Mouse (Mus musculus) skeletal muscle tissue, adult 2 months (tissue): ENCODE measurements around the gene Xylt1.
A peak's percentile ranks its signal among the peaks of the same experiment; 100 is the strongest.

Source experiments
- DNase-seq: peaks from one replicate; pipeline ENCODE4 v3.0.0-alpha.2; 2012; ENCODE audit warnings: low read depth, low spot score

Gene Xylt1

DNA sequence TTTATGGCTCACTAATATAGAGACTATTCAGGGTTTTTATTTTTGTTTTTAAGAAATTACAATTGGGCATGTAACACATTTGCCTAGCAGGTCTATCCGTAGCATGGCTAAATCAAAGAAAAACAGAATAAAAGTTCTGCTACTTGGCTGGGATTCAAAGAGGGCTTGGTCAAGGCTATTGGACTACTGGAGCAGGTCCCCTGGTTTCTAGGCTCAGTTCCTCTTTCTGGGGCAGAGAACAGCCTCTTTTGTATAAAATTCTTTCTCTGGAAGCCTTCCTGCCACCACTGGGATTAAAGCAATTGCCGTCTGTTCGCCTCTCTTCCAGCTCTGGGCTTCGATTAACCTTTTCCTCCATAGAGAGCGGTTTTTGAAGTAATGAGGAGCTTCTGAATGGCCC is 100.1 kb downstream of the Xylt1 start:
- no peak for DNase-seq

DNA sequence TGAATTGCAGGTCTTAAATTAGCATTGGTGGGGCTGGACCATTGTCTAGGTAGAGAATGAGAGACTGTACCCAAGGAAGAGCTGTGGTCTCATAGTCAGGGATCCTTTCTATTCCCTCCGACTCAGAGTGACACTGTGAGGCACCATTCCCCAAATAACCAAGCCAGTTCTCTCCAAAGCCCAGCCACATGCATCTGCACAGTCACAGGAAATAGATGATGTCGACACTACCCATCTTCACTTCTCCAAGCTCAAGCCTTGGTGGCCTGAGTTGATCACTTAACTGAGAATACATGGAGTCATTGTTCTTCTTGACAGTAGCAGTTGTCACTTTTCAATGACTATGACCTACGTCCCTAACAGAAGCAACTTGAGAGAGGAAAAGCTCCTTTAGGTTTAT is 100.6 kb downstream of the Xylt1 start:
- no peak for DNase-seq

DNA sequence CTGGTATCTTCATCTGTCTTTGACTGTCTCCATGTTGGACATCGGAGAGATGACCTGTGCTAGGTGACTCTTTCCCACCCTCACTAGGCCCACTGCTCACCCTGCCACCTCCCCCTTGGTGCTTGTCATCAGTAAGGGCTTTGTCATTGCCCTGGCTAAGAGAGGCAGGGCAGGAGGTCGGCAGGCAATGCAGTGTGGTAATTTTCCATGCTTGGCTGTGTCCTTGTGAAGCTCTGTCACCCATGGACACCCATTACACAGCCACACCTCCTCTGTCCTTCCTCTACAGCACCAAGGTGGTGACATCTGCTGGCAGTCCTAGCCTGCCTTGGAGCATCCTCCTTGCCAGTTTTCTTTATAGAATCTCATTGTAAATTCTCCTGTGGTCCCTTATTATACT is 101.9 kb downstream of the Xylt1 start:
- DNase-seq: no peak

DNA sequence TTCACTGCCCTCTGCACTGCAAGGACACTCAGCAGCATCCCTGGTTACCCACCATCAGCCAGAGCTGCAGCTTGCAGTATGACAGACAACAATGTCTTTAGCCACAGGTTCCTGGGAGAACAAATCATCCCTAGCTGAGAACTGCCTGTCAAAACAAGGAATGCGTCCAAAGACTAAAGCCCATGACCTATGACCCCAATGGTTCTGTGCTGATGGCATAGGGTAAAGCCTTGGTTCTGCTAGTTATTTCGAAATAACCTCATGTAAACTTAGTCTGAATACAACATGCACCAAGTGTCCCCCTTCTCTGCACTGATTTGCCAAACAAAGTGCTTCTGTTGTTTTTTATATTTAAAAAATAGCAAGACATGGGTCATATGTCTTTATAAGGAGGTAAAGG is 103.8 kb downstream of the Xylt1 start:
- no peak for DNase-seq

DNA sequence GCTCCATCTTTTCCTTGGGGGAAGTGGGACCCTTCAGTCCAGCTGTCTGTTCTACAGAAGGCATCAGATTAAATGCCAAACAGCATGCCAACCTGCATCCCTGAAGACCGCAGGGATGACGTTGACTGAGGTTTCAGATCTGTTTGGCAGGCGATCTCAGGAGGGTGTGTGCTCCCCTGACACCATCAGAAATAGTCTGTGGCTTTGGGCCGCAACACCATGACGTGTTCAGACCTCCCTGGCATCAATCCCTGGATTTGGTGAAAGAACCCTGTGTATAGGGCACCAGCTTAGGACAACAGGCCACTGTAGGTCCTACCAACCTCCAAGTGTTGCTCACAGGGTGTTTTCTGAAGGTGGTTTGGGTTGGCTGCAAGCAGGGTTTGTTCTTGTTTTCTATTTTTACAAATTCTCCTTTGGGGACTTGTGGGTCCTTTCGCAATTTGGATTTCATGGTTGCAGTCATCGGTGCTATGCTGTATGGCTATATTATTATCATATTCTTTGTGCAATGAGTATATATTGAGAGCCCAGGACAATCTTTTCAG is 104.3 kb downstream of the Xylt1 start:
- peak; percentile 49 for DNase-seq

DNA sequence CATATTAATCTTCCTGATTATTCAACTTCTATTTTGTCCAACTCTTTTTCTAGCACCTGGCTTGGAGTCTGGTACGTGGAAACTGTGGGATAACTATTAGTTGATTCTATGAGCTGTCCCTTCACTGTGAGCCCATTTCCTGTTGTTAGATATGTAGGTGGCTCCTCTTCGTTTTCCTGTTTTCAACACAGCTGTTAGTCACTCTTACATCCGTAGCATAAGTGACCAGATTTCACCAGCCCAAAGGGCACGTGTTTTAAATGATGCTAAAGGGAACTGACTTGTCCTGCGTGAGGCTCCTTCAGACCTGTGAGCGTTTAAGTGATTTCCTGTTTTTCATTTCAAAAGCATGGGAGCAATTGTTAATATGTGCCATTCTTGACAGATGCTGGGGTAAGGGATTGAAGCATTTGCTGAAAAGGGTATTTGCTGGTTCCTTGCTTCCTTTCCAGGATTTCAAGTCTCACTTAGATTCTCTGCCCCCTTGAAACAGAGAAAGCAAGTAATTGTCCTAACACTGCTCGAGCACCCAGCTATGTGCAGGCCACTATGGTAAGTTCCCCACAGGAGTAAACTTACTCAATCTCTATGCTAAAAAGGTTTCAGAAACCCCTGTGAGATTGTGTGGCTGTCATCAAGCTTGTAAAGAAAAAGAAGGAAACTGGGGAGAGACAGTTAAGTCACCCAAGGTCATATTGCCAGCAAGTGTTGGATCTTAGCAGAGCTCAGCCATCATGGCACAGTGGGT is 105.8 kb downstream of the Xylt1 start:
- no peak for DNase-seq

DNA sequence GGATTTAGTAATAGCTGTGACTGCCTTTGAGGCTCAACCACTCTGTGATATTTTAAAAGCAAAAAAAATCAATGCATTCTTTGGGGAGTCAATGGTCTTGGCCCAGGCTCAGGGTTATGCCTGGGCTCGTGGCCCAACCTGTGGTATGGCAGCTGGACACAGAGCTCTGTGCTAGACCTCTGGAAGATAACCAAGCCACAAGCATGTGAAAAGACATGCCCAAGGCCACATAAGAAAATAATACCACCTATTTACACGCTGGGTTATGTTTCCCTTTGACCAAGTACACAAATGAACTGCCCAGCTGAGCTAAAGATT is 106.4 kb downstream of the Xylt1 start:
- DNase-seq: peak; percentile 27

DNA sequence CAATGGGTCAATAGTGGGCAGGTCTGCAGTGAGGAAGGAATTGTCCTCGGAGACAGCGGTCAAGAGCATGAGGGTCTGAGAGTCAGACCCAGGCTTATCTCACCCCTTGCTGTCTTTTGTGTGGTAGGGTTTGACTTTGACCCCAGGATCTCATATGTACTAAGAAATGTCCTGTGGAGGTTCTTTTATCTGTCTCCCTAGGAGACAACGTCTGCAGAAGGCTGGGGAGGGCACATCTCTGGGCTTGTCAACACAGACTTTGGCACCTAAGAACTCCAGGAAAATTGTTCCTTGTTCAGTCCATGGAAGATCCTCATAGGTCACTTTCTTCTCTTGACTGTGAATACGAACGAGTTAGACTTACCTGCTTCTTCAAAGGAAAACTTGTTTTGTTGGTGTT is 109.2 kb downstream of the Xylt1 start:
- DNase-seq: no peak

DNA sequence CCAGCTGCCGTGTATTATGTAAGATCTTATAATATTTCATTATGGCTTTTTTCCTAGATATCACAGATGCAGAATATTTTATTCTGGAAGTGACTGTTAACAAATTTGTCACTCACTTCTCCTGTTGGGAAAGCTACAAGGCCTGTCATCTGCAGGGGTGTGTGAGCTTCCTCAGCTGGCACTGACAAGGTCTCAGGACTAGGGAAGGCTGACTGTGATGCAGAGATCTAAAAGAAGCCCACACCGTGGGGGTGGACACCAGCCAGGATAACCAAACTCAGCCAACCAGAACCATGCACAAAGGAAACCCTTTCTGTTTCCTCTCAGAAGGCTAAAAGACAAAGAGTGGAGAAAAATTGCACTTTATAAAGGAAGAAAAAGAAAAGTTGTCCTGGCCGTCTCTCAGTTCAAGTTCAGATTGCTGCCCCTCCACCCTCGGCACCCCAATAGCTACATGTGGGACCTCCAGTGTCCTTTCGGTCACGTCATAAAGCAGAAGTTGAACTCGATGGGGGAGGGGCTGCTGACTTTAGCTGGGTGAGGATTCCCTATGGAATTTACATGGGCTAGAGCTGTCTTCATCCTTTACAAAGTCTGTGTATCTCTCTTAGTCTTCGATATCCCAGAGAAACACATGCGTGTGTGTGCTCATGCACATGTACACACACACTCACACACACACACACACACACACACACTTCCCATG is 109.9 kb downstream of the Xylt1 start:
- DNase-seq: no peak

DNA sequence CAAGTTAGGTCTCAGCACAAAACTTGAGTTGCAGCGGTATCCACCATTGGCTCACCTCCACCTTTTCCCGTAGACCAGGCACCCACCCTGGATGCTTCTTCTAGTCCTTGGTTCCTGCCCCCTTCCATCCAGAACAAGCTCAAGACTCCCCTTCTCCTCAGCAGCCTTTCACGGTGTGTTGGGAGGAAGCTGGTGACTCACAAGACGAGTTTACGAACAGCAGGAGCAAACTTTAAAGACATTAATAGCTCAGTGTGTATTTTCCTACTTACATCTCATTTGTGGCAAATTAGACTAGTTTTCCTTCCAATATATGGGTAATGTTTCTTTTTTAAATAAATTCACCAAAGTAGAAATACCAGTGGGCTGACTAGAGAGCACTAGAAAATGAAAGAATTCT is 110.7 kb downstream of the Xylt1 start:
- DNase-seq: no peak

DNA sequence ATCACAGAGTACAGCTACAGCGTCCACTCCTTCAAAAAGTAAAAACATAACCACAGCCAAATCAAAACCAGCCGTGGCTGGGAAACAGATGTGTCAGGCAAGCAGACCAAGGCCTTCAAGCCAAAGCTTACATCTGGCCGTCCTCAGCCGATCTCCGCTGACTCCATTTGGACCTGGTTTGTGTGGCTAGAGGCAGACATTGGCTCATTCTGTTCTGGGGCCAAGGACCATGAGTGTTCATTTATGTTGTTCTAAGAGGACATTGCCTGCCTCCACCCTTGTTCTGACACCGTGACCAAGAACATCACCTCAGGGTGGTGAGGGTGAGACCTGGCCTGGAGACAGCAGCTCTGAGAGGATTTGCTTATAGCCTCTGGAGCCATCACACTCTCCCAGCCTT is 113.4 kb downstream of the Xylt1 start:
- peak; percentile 75 for DNase-seq

DNA sequence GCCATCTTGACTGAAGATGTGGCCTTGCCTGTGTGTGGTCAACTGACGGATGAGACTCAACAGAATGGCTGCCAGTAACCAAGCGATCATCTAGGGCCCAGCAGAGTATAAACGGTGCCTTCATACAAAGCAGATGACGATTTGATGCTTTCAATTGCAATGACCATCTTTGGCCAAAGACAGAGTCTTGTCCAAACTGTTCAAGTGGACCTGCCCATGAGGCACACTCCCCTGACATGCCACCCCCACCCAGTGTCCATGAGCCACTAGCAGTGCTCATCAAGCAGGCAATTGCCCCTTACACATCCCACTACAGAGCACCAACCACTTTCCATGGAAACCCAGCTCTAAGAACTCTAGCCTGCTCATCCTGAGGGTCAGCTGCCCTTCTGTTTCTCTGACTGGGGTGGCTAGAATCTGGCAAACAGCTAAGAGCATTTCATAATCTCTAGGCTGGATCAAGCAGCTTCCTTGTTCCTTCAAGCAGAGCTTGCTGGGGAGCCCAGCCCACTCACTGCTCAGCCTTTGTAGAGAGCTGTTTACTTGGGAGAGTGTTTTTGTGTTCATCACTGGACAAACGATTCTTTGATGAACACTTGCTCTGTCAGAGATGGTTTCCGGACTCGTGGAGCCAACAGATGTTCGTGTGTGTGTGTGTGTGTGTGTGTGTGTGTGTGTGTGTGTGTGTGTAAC is 114.0 kb downstream of the Xylt1 start:
- DNase-seq: peak; percentile 57

DNA sequence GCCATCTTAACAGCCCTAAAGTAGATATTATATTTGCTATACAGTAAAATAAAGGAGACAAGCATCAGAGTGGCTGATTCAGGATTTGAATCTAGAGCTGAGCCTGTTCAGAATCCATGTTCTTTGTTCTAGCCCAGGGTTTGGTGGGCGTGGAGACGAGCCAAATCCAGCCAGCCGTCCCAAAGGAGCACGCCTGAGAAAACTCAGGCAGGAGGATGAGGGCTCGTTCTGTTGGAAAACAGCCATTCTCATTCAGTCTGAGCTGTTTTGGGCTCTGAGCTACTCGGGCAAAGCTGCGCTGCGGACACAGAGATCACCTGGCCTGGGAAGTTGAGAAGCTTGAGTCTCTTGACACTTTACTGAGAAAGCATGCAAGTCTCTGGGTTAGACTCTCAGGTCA is 115.0 kb downstream of the Xylt1 start:
- no peak for DNase-seq

DNA sequence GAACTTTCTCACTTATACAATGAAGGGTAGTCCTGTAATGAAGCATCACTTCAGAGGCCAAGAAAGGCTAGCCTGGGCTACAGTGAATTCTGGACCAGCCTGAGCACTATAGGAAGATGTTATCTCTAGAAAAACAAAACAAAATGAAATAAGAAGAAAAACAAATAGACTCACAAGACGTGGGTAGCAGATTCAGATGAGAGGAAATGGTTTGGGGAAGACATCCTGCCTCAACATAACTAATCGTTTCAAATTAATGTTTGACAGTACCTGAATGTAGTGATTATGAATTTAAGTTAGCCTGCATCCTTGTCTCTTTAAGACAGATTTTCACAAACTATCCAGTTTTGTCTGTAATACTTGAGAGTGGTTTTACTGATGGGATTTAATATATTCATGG is 117.4 kb downstream of the Xylt1 start:
- DNase-seq: no peak

DNA sequence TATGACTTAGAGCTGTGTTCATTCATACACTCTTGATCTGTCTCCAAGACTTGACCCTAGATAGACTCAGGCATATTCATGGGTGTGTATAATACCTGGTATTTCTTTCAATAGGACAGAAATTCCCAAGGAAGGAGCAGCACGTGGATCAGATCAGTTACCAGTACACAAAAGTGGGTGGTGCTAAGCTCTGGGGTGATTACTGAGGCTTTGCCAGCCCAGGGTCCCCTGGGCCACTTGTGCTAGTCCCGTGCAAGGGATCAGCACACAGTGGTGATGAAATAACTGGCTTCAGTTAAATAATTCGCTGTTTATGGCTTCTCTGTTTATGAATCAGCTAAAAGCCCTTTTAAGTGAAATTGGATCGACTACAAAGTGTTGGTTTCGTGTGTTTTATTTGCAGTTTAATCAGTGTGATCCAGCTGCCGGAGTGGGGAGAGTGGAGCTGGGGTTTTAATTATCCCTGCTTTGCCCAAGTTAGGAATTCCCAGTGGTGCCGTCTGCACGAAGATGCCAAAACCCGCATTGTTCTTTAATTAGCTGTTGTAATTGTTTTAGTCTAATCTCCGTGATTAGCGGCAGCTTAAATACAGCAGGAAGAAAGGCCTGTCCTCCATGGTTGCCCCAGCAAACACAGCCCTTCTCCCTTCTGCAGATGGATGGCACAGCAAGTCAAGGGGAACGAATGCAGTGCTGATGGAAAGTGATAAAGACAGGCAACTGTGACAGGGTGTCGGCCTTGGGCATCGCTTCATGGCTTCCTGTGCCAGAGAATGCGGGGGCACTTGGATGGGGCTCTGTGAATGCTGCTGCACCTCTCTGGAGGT is 120.8 kb downstream of the Xylt1 start:
- DNase-seq: no peak

DNA sequence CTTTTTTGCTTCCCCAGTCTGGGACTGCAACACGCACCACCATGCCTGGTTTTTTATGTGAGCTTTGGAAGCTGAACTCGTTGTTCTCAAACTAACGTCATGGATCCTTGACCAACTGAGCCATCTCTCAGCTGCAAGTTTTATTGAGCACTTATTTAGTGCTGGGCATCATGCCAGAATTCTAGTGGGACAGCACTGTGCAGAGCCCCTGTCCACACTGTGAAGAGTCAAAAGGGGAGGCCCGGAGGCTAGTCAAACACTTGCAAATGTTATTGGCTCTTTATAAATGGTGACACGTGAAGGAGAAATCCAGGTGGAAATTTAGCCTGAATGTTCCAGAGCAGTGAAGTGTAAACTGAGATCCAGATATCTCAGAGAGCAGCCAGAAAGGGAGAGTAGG is 121.6 kb downstream of the Xylt1 start:
- DNase-seq: no peak

DNA sequence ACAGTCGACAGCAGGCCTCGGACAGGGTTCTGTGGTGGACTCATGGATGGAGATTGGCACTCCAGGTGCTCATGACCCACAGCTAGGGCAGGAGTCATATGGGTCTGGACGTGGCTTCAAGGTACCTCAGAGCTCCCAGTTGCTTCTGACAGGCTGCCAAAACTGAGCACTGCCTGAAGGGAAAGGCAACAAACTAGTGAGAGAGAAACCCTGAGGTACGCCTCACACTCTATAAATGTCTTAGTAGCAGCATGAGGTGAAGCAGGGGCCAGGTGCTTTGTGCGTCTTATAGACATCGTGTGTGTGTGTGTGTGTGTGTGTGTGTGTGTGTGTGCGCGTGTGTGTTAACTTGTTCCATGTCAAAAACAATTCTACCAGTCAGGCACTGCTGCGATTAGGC is 122.9 kb downstream of the Xylt1 start:
- DNase-seq: no peak

DNA sequence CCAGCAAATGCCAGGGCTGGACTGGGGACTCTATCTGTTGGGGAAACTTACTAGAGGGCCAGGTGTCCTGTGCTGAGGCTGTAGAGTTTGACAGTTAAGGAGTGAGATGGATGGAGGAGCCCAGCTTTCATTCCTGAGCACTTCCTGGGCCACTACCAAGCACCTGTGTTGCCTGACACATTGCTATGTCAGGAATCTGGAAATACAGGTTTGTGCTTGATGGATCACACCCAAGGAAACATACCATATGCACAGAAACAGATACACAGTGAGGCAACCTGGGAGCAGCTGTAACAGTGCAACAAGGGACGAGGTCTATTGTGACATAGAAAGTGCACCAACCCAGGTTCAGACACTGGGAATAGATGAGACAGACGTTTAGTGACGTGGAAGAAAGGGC is 125.0 kb downstream of the Xylt1 start:
- no peak for DNase-seq

DNA sequence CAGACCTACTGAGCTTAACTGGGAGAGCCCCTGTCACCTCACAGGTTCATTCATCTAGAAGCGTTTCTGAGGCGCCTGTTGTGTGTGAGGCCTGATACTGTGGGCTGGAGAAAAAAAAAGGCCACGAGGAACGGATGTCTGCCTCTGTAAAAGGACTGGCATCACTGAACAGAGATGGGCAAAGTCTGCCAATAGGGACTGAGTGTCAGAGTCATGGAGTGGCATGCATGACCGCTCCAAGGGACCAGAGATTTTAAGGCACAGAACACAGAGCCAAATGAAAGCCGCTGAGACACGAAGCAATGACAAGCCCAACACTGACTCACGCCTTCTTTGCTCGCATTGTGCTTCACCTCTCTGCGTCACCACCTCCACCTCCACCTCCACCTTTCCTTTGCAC is 126.6 kb downstream of the Xylt1 start:
- no peak for DNase-seq

DNA sequence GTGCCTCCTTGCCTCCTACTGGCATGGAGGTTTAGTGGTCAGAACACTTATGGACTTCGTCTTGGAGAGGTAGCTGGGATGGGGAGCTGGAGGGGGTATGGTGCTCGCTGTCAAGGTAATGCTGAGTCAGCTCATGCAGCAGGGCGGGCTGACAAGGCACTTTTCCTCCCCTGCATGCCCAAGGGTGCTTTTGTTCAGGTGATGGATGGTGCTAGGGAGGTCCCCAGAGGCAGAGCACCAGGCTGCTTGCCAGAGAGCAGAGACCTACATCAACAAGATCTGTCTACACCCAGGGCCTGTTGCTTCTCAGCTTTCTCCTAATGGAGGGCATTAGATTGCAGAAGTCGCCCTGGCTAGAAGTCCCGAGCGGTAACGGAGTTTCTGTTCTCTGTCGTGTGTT is 127.3 kb downstream of the Xylt1 start:
- DNase-seq: no peak

DNA sequence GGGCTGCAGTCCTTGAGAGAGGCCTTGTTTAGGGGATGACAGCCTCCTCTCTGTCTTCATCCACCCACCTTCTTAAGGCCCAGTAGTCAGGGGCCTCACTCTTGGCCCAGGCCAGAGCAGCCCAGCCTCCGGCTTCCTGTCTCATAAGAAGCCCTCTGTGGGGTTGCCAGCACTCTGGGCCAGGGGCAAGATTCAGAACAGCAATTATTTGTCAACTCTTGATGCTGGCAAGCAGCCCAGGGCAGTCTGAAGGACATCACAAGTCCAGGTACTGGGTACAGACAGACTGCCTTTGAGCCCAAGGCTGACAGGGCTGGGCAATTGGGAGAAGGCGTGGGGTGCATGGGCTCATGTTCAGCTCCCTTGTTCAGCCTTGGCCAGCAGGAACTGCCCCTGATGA is 129.3 kb downstream of the Xylt1 start:
- DNase-seq: no peak

DNA sequence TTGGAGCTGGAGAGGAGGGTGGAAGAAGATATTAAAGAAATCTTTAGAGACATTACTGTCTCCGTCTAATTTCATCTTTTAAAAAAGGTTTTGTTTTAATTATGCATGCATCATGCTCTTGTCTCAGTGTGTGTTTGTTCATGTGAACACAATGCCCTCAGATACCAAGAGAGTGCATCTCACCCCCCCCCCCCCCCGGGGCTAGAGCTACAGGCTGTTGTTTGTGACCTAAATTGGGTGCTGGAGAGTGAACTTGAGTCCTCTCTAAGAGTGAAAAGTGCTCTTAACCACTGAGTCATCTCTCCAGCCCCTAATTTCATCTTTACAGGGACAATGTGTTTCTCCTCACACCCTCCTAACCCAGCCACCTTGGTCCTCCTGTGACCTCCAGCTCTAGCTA is 131.5 kb downstream of the Xylt1 start:
- DNase-seq: no peak
